Mouse (Mus musculus) lung, adult 10 weeks (tissue): ENCODE results near the gene Ctsl. TPM values are rescaled to one million over a fixed set of nuclear protein-coding genes. Genes with fewer than 3 reads are reported as not detected.

Experiments used
- polyA plus RNA-seq: library from polyadenylated mRNA; stranded (reverse); fragments of 350-450 nt; fragmentation: Illumina TruSeq; extraction: RNeasy Lipid Tissue Mini Kit (QIAGEN cat#74804); gene quantifications from one replicate; pipeline ENCODE4 v1.2.3, GENCODE M21; 2014; ENCODE audit warnings: low read depth, low replicate concordance; ENCODE audit not compliant: insufficient read depth

Gene Ctsl
- polyA plus RNA-seq = 197 TPM

DNA sequence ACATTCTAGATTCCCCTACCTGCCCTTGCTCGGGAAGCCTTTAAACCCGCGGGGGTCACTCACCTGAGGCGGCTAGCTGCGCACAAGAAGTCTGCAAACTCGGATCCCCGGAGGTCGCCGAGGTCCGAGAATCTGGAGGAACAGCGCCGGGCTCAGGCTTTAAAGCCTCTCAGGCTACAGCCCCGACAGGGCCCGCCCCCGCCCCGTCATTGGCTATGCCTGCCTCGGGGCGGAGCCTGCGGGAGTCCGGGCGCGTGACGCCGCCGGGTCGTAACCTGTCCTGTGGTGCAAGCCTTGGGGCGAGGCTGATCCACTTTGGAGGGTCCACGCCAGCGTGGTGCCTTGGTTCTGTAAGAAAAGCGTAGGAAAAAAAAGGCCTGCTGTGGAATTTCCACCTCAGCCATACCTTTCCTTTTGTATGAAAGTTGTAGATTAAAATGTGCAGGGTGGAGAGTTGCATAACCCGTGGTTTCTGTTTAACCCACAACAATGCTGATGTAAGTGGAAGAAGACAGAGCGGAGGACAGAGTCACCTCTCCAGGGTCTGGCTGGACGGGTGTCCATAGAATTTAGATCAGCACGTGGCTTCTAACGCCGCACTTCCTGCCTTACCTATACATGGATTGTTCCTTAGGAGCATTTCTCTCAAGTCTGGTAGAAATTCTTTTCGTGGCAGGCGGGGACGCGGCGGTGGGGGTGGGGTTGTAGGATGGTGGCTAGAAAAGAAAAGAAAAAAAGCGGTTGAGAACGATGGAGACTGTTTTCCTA lies at the start of gene Ctsl:
Gene Ctsl (minus strand): TSS at position 718 of the 768 bp plus-strand sequence.

GRCm38 (mm10) chr13:64312024-64312915 lies 58.4 kb downstream of the Ctsl start, which contains the start of gene Aaed1:
Gene Aaed1 (minus strand): TSS chr13:64312710.

Other genes starting within 250 kb of the Ctsl start
- 4.5 TPM for gene Slc35d2, start 241.5 kb downstream of the Ctsl start, polyA plus RNA-seq
- gene Zfp367, start 217.7 kb downstream of the Ctsl start, polyA plus RNA-seq = 13.8 TPM
- gene Habp4, start 209.1 kb downstream of the Ctsl start, polyA plus RNA-seq = 24.6 TPM
- gene Cdc14b, start 95.6 kb downstream of the Ctsl start, polyA plus RNA-seq = 2.9 TPM
- gene Aaed1, start 58.2 kb downstream of the Ctsl start, polyA plus RNA-seq = 49.4 TPM
- gene Cdk20, start 61.4 kb upstream of the Ctsl start, polyA plus RNA-seq = 4.3 TPM
- not detected for gene Fam240b, start 126.9 kb upstream of the Ctsl start, polyA plus RNA-seq